Mouse (Mus musculus) hindbrain, postnatal 0 days (tissue): ENCODE data around the gene Ccdc194. TPM values are rescaled to one million over a fixed set of nuclear protein-coding genes. Genes with fewer than 3 reads are reported as not detected.

ENCODE experiments used
- ATAC-seq: fragments of 200-750 bp; cut with Nextera tagmentation; 2 replicates; pipeline ENCODE4 v1.8.0; 2017; ENCODE audit warnings: mild to moderate bottlenecking, moderate TSS enrichment, moderate library complexity
- DNase-seq: peaks from one replicate; pipeline ENCODE4 v3.0.0-alpha.2; 2015; ENCODE audit warnings: low spot score
- H3K27ac ChIP-seq: fragments of 300-500 bp; sonication (generic); 2 replicates; pipeline ENCODE4 v1.5.1; 2014; ENCODE audit warnings: mild to moderate bottlenecking
- H3K27me3 ChIP-seq: fragments of 300-500 bp; sonication (generic); 2 replicates; pipeline ENCODE4 v1.6.1; 2014; ENCODE audit warnings: low read length, mixed read lengths; ENCODE audit not compliant: insufficient read depth
- H3K36me3 ChIP-seq: fragments of 300-500 bp; sonication (generic); 2 replicates; pipeline ENCODE4 v1.6.1; 2014; ENCODE audit warnings: low read length, mixed read lengths; ENCODE audit not compliant: insufficient read depth
- H3K4me1 ChIP-seq: fragments of 300-500 bp; sonication (generic); 2 replicates; pipeline ENCODE4 v1.6.1; 2014; ENCODE audit warnings: antibody characterized with exemption, low read length, mixed read lengths; ENCODE audit not compliant: insufficient read depth
- H3K4me2 ChIP-seq: fragments of 300-500 bp; sonication (generic); 2 replicates; pipeline ENCODE4 v1.6.1; 2014; ENCODE audit warnings: low read depth, mild to moderate bottlenecking, low read length, moderate library complexity, mixed read lengths
- H3K4me3 ChIP-seq: fragments of 300-500 bp; sonication (generic); 2 replicates; pipeline ENCODE4 v1.5.1; 2014; ENCODE audit warnings: low read length
- H3K9ac ChIP-seq: fragments of 300-500 bp; sonication (generic); replicated peaks from 2 replicates; pipeline ENCODE4 v1.6.1; 2014; ENCODE audit warnings: mild to moderate bottlenecking, low read length, moderate library complexity, mixed read lengths
- H3K9me3 ChIP-seq: fragments of 300-500 bp; sonication (generic); 2 replicates; pipeline ENCODE4 v1.6.1; 2016; ENCODE audit warnings: low read length, mixed read lengths
- CTCF ChIP-seq: IDR thresholded peaks from 2 replicates; pipeline ENCODE4 v1.5.1; 2016; ENCODE audit warnings: antibody characterized with exemption, control low read depth, low read depth
- WGBS: fragments of 180-500 bp; shearing (Covaris S2); extraction: QIAGEN DNeasy Blood & Tissue Kit; methylation state at CpG from one replicate; pipeline ENCODE4 v1.1.7; 2014; 5-methylcytosine and 5-hydroxymethylcytosine counted together
- polyA plus RNA-seq: library from polyadenylated mRNA; unstranded; fragments of >200 nt; fragmentation: Nextera tagmentation; extraction: Ambion mirVana; gene quantifications from 2 replicates; pipeline ENCODE4 v1.2.1, GENCODE M21; 2015
- total RNA-seq: library from RNA; depleted of rRNA; stranded (reverse); fragments of >200 nt; gene quantifications from 2 replicates; pipeline ENCODE4 v1.2.3, GENCODE M21; 2014

Gene Ccdc194
- total and polyA plus RNA-seq, 2 experiments from 2014 or later: 0.13 TPM; not detected in 1

DNA sequence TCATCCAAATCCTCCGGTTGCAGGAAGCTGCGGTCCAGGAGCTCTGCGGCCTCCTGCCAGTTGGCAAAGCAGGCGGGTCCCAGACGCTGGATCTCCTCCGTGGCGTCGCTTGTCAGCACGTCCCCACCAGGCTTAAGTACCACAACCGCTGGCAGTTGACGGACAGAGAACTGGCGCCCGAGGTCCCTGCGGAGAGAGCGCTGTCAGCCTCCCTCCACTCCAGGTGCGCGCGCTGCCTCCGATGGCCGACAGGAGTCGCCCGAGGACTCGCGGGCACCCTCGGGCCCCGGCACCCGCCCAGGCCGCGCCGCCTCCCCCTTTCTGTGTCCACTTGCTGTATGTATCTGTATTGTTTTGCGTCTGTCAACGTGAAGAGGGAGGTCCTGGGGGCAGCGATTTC, 37.2 kb upstream of the Ccdc194 start:
- ATAC-seq (peak; percentile 28; the same call in 1 of the 2 replicates), DNase-seq (peak; percentile 76)
- Histone ChIP-seq H3K4me2 (peak overlapping the region; percentile 47), H3K27me3 (peaks cover 43% of the 10 kb centered on the region), H3K9ac (no peak overlapping the region), H3K36me3 (no peaks in the 10 kb centered on the region), H3K4me3 (peak overlapping the region; percentile 24), H3K27ac (no peak overlapping the region), H3K4me1 (0 out of 2 replicates have a peak, but pooled peaks cover 2% of the 10 kb centered on the region), H3K9me3 (no peaks in the 10 kb centered on the region)
- TF ChIP-seq CTCF: peak; percentile 66
- under 1% methylated on average over 33 of the region's 33 CpGs for WGBS

GRCm38 (mm10) chr8:71561401-71561800, 35.9 kb upstream of the Ccdc194 start:
- Histone ChIP-seq H3K9ac (no peak overlapping the region), H3K4me1 (0 out of 2 replicates have a peak, but pooled peaks cover 2% of the 10 kb centered on the region), H3K9me3 (no peaks in the 10 kb centered on the region), H3K27ac (no peak overlapping the region), H3K36me3 (no peaks in the 10 kb centered on the region), H3K27me3 (peaks cover 55% of the 10 kb centered on the region), H3K4me2 (no peak overlapping the region), H3K4me3 (no peak overlapping the region)
- TF ChIP-seq CTCF: peak; percentile 92
- WGBS: 4% methylated on average over 15 of the region's 15 CpGs
- ATAC-seq (peak; percentile 57; the same call in 1 of the 2 replicates), DNase-seq (peak; percentile 86)

- 0 out of 2 replicates have a peak, but pooled peaks cover 2% of the 10 kb centered on the region for H3K4me1 ChIP-seq
- ATAC-seq (no peak), DNase-seq (no peak)
- H3K9me3 ChIP-seq: no peaks in the 10 kb centered on the region
- no peaks in the 10 kb centered on the region for H3K36me3 ChIP-seq
- TF ChIP-seq CTCF: no peak
- H3K27me3 ChIP-seq: peaks cover 60% of the 10 kb centered on the region
- no peak overlapping the region for H3K4me3 ChIP-seq
- H3K27ac ChIP-seq: no peak overlapping the region
- H3K9ac ChIP-seq: no peak overlapping the region
- no peak overlapping the region for H3K4me2 ChIP-seq
- WGBS: 84% methylated on average over 5 of the region's 5 CpGs
These were observed 35.3 kb upstream of the Ccdc194 start for GRCm38 (mm10) chr8:71560765-71561164.

- DNase-seq (no peak), ATAC-seq (no peak)
- H3K27ac ChIP-seq: no peak overlapping the region
- H3K9me3 ChIP-seq: no peaks in the 10 kb centered on the region
- WGBS: 80% methylated on average over 3 of the region's 3 CpGs
- H3K4me1 ChIP-seq: 0 out of 2 replicates have a peak, but pooled peaks cover 2% of the 10 kb centered on the region
- peaks cover 61% of the 10 kb centered on the region for H3K27me3 ChIP-seq
- no peak overlapping the region for H3K9ac ChIP-seq
- no peak overlapping the region for H3K4me2 ChIP-seq
- TF ChIP-seq CTCF: no peak
- H3K36me3 ChIP-seq: no peaks in the 10 kb centered on the region
- no peak overlapping the region for H3K4me3 ChIP-seq
These were observed 34.6 kb upstream of the Ccdc194 start for GRCm38 (mm10) chr8:71560071-71560470.

GRCm38 (mm10) chr8:71558958-71559690, 33.6 kb upstream of the Ccdc194 start:
- DNase-seq (peak; percentile 41), ATAC-seq (peak; percentile 30; the same call in 1 of the 2 replicates)
- peak overlapping the region; percentile 18 for H3K4me3 ChIP-seq
- no peak for TF ChIP-seq CTCF
- no peak overlapping the region for H3K9ac ChIP-seq
- H3K27ac ChIP-seq: no peak overlapping the region
- 3% methylated on average over 24 of the region's 24 CpGs for WGBS
- peaks cover 61% of the 10 kb centered on the region for H3K27me3 ChIP-seq
- H3K36me3 ChIP-seq: no peaks in the 10 kb centered on the region
- 0 out of 2 replicates have a peak, but pooled peaks cover 2% of the 10 kb centered on the region for H3K4me1 ChIP-seq
- H3K9me3 ChIP-seq: no peaks in the 10 kb centered on the region
- H3K4me2 ChIP-seq: peak overlapping the region; percentile 49

DNA sequence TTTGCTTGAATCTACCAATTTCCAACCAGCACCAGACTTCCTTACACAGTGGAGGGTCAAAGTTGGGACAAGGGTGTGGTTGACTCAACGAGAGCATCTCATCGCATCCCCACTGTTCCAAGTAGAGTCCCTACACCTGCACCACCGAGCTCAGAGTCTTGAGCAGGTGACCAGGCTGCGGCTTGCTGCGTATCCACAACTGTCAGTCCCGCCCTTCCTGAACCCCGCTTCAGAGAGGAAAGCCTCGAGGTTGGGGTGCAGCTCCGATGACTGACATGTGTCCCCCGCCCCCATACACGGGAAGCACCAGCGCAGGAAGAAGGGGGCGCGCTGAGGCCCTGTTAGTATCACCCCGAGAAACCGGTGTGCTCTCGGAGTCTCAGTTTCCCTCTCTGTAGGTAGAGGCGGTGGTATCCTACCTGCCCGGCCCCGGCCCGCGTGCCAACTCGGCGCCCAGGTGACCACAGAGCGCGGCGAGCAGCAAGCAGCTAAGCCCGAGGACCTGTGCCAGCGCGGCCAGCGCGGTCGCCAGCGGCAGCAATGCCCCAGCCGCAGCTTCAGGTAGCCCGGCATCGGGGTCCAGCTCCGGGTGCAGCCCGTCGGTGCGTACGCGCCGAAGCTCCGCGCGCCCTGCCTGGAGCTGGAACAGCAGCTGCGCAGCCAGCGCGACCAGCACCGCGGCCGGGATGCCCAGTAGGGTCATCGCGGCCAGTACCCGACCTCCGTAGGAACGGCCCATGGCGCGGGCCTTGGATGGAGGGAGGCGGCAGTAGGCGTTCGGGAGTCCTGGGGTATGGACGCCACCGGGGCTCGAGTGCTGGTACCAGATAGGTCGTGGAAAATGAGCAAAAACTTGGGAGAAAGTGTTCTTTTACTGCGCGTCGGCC, 32.8 kb upstream of the Ccdc194 start, which contains the start of gene Tmem221:
Gene Tmem221 (minus strand): TSS at position 801 of the 887 bp plus-strand sequence.
- Histone ChIP-seq H3K36me3 (no peaks in the 10 kb centered on the region), H3K27ac (no peak within 1 kb of the TSS), H3K9ac (no peak within 1 kb of the TSS), H3K4me1 (0 out of 2 replicates have a peak, but pooled peaks cover 2% of the 10 kb centered on the region), H3K4me2 (peak within 1 kb of the TSS; percentile 49), H3K9me3 (no peaks in the 10 kb centered on the region), H3K4me3 (peak within 1 kb of the TSS; percentile 18), H3K27me3 (peaks cover 61% of the 10 kb centered on the region)
- no peak for ATAC-seq
- DNase-seq: no peak
- WGBS: 5% methylated on average over 70 of the region's 70 CpGs
- no peak for TF ChIP-seq CTCF
